ENCODE assay signal across 8 mouse cellular contexts in genomic region chr11:101667871-101668532, GRCm38 (mm10). TPM values are rescaled to one million over a fixed set of nuclear protein-coding genes. Genes with fewer than 3 reads are reported as not detected.
DNase-seq lines count a peak whose midpoint lies in the region; ATAC-seq and TF ChIP-seq lines count a peak whose summit lies in the region.

No protein-coding gene starts in this region.

- H3K4me3 ChIP-seq in forebrain, embryonic 11.5 days (ENCODE audit: low read depth, low read length) = no peak overlapping the region
- H3K4me3 ChIP-seq in forebrain, embryonic 10.5 days = no peak overlapping the region
- H3K4me3 ChIP-seq in hindbrain, embryonic 10.5 days = peak overlapping the region; percentile 29
- peak overlapping the region; percentile 85 for H3K4me3 ChIP-seq in left cerebral cortex, adult 2 months
- no peak overlapping the region for H3K4me3 ChIP-seq in midbrain, embryonic 15.5 days

- 0 out of 2 replicates have a peak overlapping the region, but pooled peaks have one; percentile 15 for H3K27ac ChIP-seq in forebrain, embryonic 11.5 days (ENCODE audit: low read depth, low read length)
- no peak overlapping the region for H3K27ac ChIP-seq in forebrain, embryonic 10.5 days
- H3K27ac ChIP-seq in hindbrain, embryonic 10.5 days = peak overlapping the region; percentile 60; the same call in 1 of the 2 replicates
- H3K27ac ChIP-seq in left cerebral cortex, adult 2 months = peak overlapping the region; percentile 86
- no peak overlapping the region for H3K27ac ChIP-seq in midbrain, embryonic 15.5 days

- peak overlapping the region; percentile 12; the same call in 1 of the 2 replicates for H3K4me2 ChIP-seq in forebrain, embryonic 11.5 days (ENCODE audit: low read depth, low read length, severe bottlenecking)
- peak overlapping the region; percentile 85; the same call in 1 of the 2 replicates for H3K4me2 ChIP-seq in midbrain, embryonic 15.5 days

- no peak for TF ChIP-seq CTCF in left cerebral cortex, adult 2 months (IDR thresholded peaks at IDR 0.05)

- peaks cover 4% of the 10 kb centered on the region; the same call in 1 of the 2 replicates for H3K27me3 ChIP-seq in forebrain, embryonic 11.5 days (ENCODE audit: control insufficient read depth, insufficient read depth, low read length)
- H3K27me3 ChIP-seq in forebrain, embryonic 10.5 days (ENCODE audit: poor library complexity, severe bottlenecking) = peaks cover 24% of the 10 kb centered on the region
- peaks cover 13% of the 10 kb centered on the region for H3K27me3 ChIP-seq in hindbrain, embryonic 10.5 days (ENCODE audit: insufficient read depth, poor library complexity, severe bottlenecking)
- H3K27me3 ChIP-seq in midbrain, embryonic 15.5 days (replicated peaks) = no peaks in the 10 kb centered on the region

- 75% methylated on average over 14 of the region's 14 CpGs for WGBS in forebrain, embryonic 11.5 days
- 80% methylated on average over 14 of the region's 14 CpGs for WGBS in forebrain, embryonic 10.5 days
- WGBS in hindbrain, embryonic 10.5 days = 82% methylated on average over 14 of the region's 14 CpGs
- WGBS in midbrain, embryonic 15.5 days = 73% methylated on average over 14 of the region's 14 CpGs

- ATAC-seq in forebrain, embryonic 11.5 days (replicated peaks; ENCODE audit: low FRiP score) = no peak
- peak; percentile 35 for ATAC-seq in frontal cortex, adult (ENCODE audit: low TSS enrichment)
- no peak for ATAC-seq in midbrain, embryonic 15.5 days (replicated peaks)

- H3K36me3 ChIP-seq in forebrain, embryonic 11.5 days (ENCODE audit: control insufficient read depth, insufficient read depth, low read length) = no peaks in the 10 kb centered on the region
- no peaks in the 10 kb centered on the region for H3K36me3 ChIP-seq in forebrain, embryonic 10.5 days (replicated peaks)
- no peaks in the 10 kb centered on the region for H3K36me3 ChIP-seq in hindbrain, embryonic 10.5 days
- H3K36me3 ChIP-seq in midbrain, embryonic 15.5 days (replicated peaks) = no peaks in the 10 kb centered on the region

- DNase-seq in forebrain, embryonic 11.5 days (ENCODE audit: low spot score) = no peak
- no peak for DNase-seq in forebrain, embryonic 10.5 days (ENCODE audit: extremely low spot score, low spot score)
- DNase-seq in hindbrain, embryonic 10.5 days (ENCODE audit: low spot score) = no peak
- peak; percentile 45 to 58 for DNase-seq in left cerebral cortex, adult 2 months (ENCODE audit: extremely low spot score in 1 of 2, low spot score in 2 of 2)
- no peak for DNase-seq in spleen, postnatal 10 days (ENCODE audit: low spot score in 2 of 2)
- no peak for DNase-seq in thymus, postnatal 14 days

- H3K9me3 ChIP-seq in forebrain, embryonic 11.5 days (ENCODE audit: control insufficient read depth, low read length) = no peaks in the 10 kb centered on the region
- H3K9me3 ChIP-seq in forebrain, embryonic 10.5 days = no peaks in the 10 kb centered on the region
- H3K9me3 ChIP-seq in hindbrain, embryonic 10.5 days = no peaks in the 10 kb centered on the region
- no peaks in the 10 kb centered on the region for H3K9me3 ChIP-seq in midbrain, embryonic 15.5 days

- H3K9ac ChIP-seq in forebrain, embryonic 11.5 days (ENCODE audit: low read length) = no peak overlapping the region
- H3K9ac ChIP-seq in midbrain, embryonic 15.5 days = no peak overlapping the region

- H3K4me1 ChIP-seq in forebrain, embryonic 11.5 days (replicated peaks; ENCODE audit: control insufficient read depth, insufficient read depth, low read length) = 0 out of 2 replicates have a peak, but pooled peaks cover 2% of the 10 kb centered on the region
- H3K4me1 ChIP-seq in forebrain, embryonic 10.5 days = peaks cover 42% of the 10 kb centered on the region
- peaks cover 43% of the 10 kb centered on the region for H3K4me1 ChIP-seq in hindbrain, embryonic 10.5 days (replicated peaks)
- peaks cover 12% of the 10 kb centered on the region for H3K4me1 ChIP-seq in midbrain, embryonic 15.5 days

- intact Hi-C loops in left cerebral cortex, adult 2 months (cut with DNase I) = loop anchor here (1.0 kb wide), 1 partner anchor 19 kb away; no protein-coding TSS in a partner anchor

RNA-seq across cellular contexts. Expression of gene Arl4d, which starts 2.7 kb away (rescaled TPM):
- polyA plus RNA-seq in forebrain, embryonic 11.5 days (2014; fragmentation: Nextera tagmentation; extraction: Ambion mirVana) = 8.0 and 10.6 TPM in 2 replicates
- 2.4 and 3.1 TPM in 2 replicates for polyA plus RNA-seq in forebrain, embryonic 10.5 days (2016; fragmentation: Nextera tagmentation; extraction: Ambion mirVana)
- polyA plus RNA-seq in hindbrain, embryonic 10.5 days (2016; fragmentation: Nextera tagmentation; extraction: Ambion mirVana) = 7.9 and 9.4 TPM in 2 replicates
- total RNA-seq in left cerebral cortex, adult 2 months (2021) = 10 to 100 TPM; 33.5 to 50.4 TPM
- 5.0 and 7.8 TPM in 2 replicates for polyA plus RNA-seq in midbrain, embryonic 15.5 days (2015; fragmentation: Nextera tagmentation; extraction: Ambion mirVana)

RNA-seq across cellular contexts. Expression of gene Rdm1, which starts 41.0 kb away (rescaled TPM):
- 45.6 and 50.7 TPM in 2 replicates for polyA plus RNA-seq in forebrain, embryonic 11.5 days (2014; fragmentation: Nextera tagmentation; extraction: Ambion mirVana)
- 30.7 and 33.9 TPM in 2 replicates for polyA plus RNA-seq in forebrain, embryonic 10.5 days (2016; fragmentation: Nextera tagmentation; extraction: Ambion mirVana)
- 34.2 and 39.4 TPM in 2 replicates for polyA plus RNA-seq in hindbrain, embryonic 10.5 days (2016; fragmentation: Nextera tagmentation; extraction: Ambion mirVana)
- total RNA-seq in left cerebral cortex, adult 2 months (2021) = 1 to 10 TPM; 7.8 to 9.5 TPM
- polyA plus RNA-seq in midbrain, embryonic 15.5 days (2015; fragmentation: Nextera tagmentation; extraction: Ambion mirVana) = 11.1 and 13.2 TPM in 2 replicates

Comparison
In these comparisons a context has a peak if more than half of its experiments do, and no peak if none do; other contexts are left out.
1. H3K27ac ChIP-seq: peak in forebrain, embryonic 11.5 days (single experiment), hindbrain, embryonic 10.5 days (single experiment) and left cerebral cortex, adult 2 months (single experiment); none in forebrain, embryonic 10.5 days (single experiment) and midbrain, embryonic 15.5 days (single experiment).
2. DNase-seq: peak in left cerebral cortex, adult 2 months (2 of 2); none in forebrain, embryonic 11.5 days (single experiment), forebrain, embryonic 10.5 days (single experiment), hindbrain, embryonic 10.5 days (single experiment), spleen, postnatal 10 days (0 of 2) and thymus, postnatal 14 days (single experiment).
3. H3K4me3 ChIP-seq: peak in hindbrain, embryonic 10.5 days (single experiment) and left cerebral cortex, adult 2 months (single experiment); none in forebrain, embryonic 11.5 days (single experiment), forebrain, embryonic 10.5 days (single experiment) and midbrain, embryonic 15.5 days (single experiment).